22 mouse cellular contexts compared by ENCODE assay signal in genomic region chr11:97712286-97712685, GRCm38 (mm10). TPM values are rescaled to one million over a fixed set of nuclear protein-coding genes. Genes with fewer than 3 reads are reported as not detected.
"Had no signal": no experiment of that assay in that cellular context is flagged by ENCODE, and none has a peak within 500 bp of the region (broad histone marks: within the 10 kb centered on the region; RNA-seq: fewer than 3 reads in every experiment).

No protein-coding gene starts in this region.

- H3K9ac ChIP-seq: lung, embryonic 15.5 days; midbrain, embryonic 13.5 days; midbrain, embryonic 15.5 days; neural tube, embryonic 12.5 days; stomach, embryonic 15.5 days had no signal

- DNase-seq: lung, adult 2 months; lung, postnatal 14 days; lung, postnatal 36 days; retina, postnatal 1 day; right cerebral cortex, adult 18-20 months; right cerebral cortex, postnatal 25 days; right cerebral cortex, postnatal 4 days; thymus, adult 2 months; thymus, postnatal 25 days; thymus, postnatal 4 days had no signal

- H3K9me3 ChIP-seq: lung, embryonic 15.5 days; midbrain, embryonic 13.5 days; midbrain, embryonic 15.5 days; neural tube, embryonic 12.5 days; stomach, embryonic 15.5 days had no signal

- H3K4me2 ChIP-seq: lung, embryonic 15.5 days; midbrain, embryonic 11.5 days; midbrain, embryonic 13.5 days; midbrain, embryonic 15.5 days; neural tube, embryonic 12.5 days; stomach, embryonic 15.5 days had no signal

- ATAC-seq: lung, postnatal 0 days; midbrain, embryonic 13.5 days; midbrain, embryonic 15.5 days had no signal

- H3K4me3 ChIP-seq: lung, embryonic 15.5 days; megakaryocyte, embryonic 14.5 days; midbrain, embryonic 13.5 days; midbrain, embryonic 15.5 days; neural tube, embryonic 12.5 days; stomach, embryonic 15.5 days had no signal

- H3K27me3 ChIP-seq: lung, embryonic 15.5 days; megakaryocyte, embryonic 14.5 days; midbrain, embryonic 13.5 days; midbrain, embryonic 15.5 days; neural tube, embryonic 12.5 days; stomach, embryonic 15.5 days had no signal

- H3K27ac ChIP-seq: lung, embryonic 15.5 days; macrophage; midbrain, embryonic 13.5 days; midbrain, embryonic 15.5 days; neural tube, embryonic 12.5 days; stomach, embryonic 15.5 days; stomach, postnatal 0 days had no signal

- H3K4me1 ChIP-seq: midbrain, embryonic 13.5 days; midbrain, embryonic 15.5 days; neural tube, embryonic 12.5 days; stomach, embryonic 15.5 days had no signal

RNA-seq across cellular contexts. Expression of gene Pcgf2, which starts 12.0 kb away (rescaled TPM):
- total RNA-seq: monocyte, adult 5-6 weeks; neutrophil, adult 5-6 weeks had no signal
